ENCODE assay signal across 8 mouse cellular contexts in genomic region chr4:148935211-148935610, GRCm38 (mm10).
DNase-seq lines count a peak whose midpoint lies in the region; ATAC-seq and TF ChIP-seq lines count a peak whose summit lies in the region.

No protein-coding gene starts in this region.

- no peaks in the 10 kb centered on the region for H3K9me3 ChIP-seq in kidney, embryonic 15.5 days (replicated peaks)
- no peaks in the 10 kb centered on the region for H3K9me3 ChIP-seq in heart, embryonic 11.5 days (replicated peaks; ENCODE audit: control insufficient read depth, low read length)

- intact Hi-C loops in left cerebral cortex, postnatal 10 days (cut with DNase I): no loop called here

- no peak overlapping the region for H3K4me2 ChIP-seq in kidney, embryonic 15.5 days
- no peak overlapping the region for H3K4me2 ChIP-seq in heart, embryonic 11.5 days

- 0 out of 2 replicates have a peak overlapping the region, but pooled peaks have one; percentile 54 for H3K27ac ChIP-seq in kidney, embryonic 15.5 days
- H3K27ac ChIP-seq in heart, embryonic 11.5 days (ENCODE audit: low read depth, low read length): peak overlapping the region; percentile 63
- no peak overlapping the region for H3K27ac ChIP-seq in layer of hippocampus, adult 2 months

- no peak for TF ChIP-seq CTCF in layer of hippocampus, adult 2 months (conservative IDR thresholded peaks at IDR 0.05)

- peaks cover 17% of the 10 kb centered on the region; the same call in 1 of the 2 replicates for H3K27me3 ChIP-seq in kidney, embryonic 15.5 days
- no peaks in the 10 kb centered on the region for H3K27me3 ChIP-seq in heart, embryonic 11.5 days (ENCODE audit: control insufficient read depth, insufficient read depth, low read length)

- no peak for DNase-seq in kidney, postnatal 14 days
- peak; percentile 69 to 73 for DNase-seq in layer of hippocampus, adult 2 months (ENCODE audit: low spot score in 2 of 2)
- peak; percentile 54 for DNase-seq in lung, postnatal 25 days (ENCODE audit: low spot score)
- no peak for DNase-seq in adrenal gland, postnatal 4 days (ENCODE audit: low spot score in 2 of 2)
- no peak for DNase-seq in left cerebral cortex, postnatal 10 days (ENCODE audit: extremely low spot score in 1 of 2, low spot score in 2 of 2)

- no peak overlapping the region for H3K4me3 ChIP-seq in kidney, embryonic 15.5 days (replicated peaks)
- no peak overlapping the region for H3K4me3 ChIP-seq in heart, embryonic 11.5 days (ENCODE audit: low read depth, low read length)
- no peak overlapping the region for H3K4me3 ChIP-seq in layer of hippocampus, adult 2 months

- 34% methylated on average over 13 of the region's 13 CpGs for WGBS in kidney, embryonic 15.5 days
- whole genome bisulfite sequencing in heart, embryonic 11.5 days (ENCODE audit: insufficient replicate concordance): 22% methylated on average over 13 of the region's 13 CpGs

- peaks cover 10% of the 10 kb centered on the region for H3K36me3 ChIP-seq in kidney, embryonic 15.5 days
- peaks cover 10% of the 10 kb centered on the region for H3K36me3 ChIP-seq in heart, embryonic 11.5 days (ENCODE audit: control insufficient read depth, insufficient read depth, low read length)

- H3K4me1 ChIP-seq in kidney, embryonic 15.5 days: peaks cover 39% of the 10 kb centered on the region
- H3K4me1 ChIP-seq in heart, embryonic 11.5 days (ENCODE audit: control insufficient read depth, insufficient read depth, low read length): peaks cover 56% of the 10 kb centered on the region

- no peak for ATAC-seq in kidney, embryonic 15.5 days (replicated peaks; ENCODE audit: low FRiP score)
- ATAC-seq in heart, embryonic 11.5 days (replicated peaks; ENCODE audit: insufficient number of reproducible peaks, low FRiP score, low TSS enrichment): peak; percentile 40; the same call in 1 of the 2 replicates
- ATAC-seq in CD4-positive, CD25-positive, alpha-beta regulatory T cell, adult 4 months: no peak

- H3K9ac ChIP-seq in kidney, embryonic 15.5 days: no peak overlapping the region
- H3K9ac ChIP-seq in heart, embryonic 11.5 days (ENCODE audit: low read depth, low read length): peak overlapping the region; percentile 30; the same call in 1 of the 2 replicates

Comparison
In these comparisons a context has a peak if more than half of its experiments do, and no peak if none do; other contexts are left out.
1. DNase-seq: peak in layer of hippocampus, adult 2 months (2 of 2) and lung, postnatal 25 days (single experiment); none in kidney, postnatal 14 days (single experiment), adrenal gland, postnatal 4 days (0 of 2) and left cerebral cortex, postnatal 10 days (0 of 2).